Mouse (Mus musculus): Measurements from ENCODE around the gene Gm45062. TPM values are rescaled to one million over a fixed set of nuclear protein-coding genes. Genes with fewer than 3 reads are reported as not detected.
"Not testable (repeated sequence)": the region's sequence is repeated elsewhere in the genome, so short reads cannot be mapped to it uniquely, and the experiment has no call there.

The Gm45062 gene
- polyA plus RNA-seq, 1 experiment from 2014 or later: 4.2 TPM

DNA sequence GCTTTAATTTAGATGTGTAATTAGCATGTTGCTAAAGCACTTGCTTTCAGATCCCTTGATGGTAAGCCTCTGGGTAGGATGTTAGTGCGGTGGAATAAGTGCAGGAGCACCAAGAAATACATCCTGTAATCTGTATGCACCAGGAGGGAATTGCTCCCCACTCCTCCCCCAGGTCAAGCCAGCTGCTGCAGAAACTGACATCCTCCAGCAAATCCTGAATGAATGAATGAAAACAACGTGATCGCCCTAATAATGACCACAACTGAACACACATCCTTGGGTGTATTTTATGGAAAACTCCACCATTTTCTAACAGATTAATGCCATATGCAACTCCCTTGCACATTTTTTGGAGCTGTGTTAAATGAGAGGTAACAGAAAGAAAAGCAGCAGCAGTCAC is 252.2 kb downstream of the Gm45062 start:
- Histone ChIP-seq H3K4me3 (ENCODE audit: control insufficient read depth in 1 of 2, insufficient read depth in 1 of 2, low read depth in 1 of 2, low read length in 2 of 2) (peak overlapping the region; percentile 59 to 81; a peak in 3 of 4 replicates), H3K9me3 (ENCODE audit: control insufficient read depth, low read length) (no peaks in the 10 kb centered on the region), H3K9ac (ENCODE audit: low read length) (peak overlapping the region; percentile 88), H3K27me3 (ENCODE audit: control insufficient read depth, insufficient read depth, low read length) (no peaks in the 10 kb centered on the region), H3K36me3 (ENCODE audit: control insufficient read depth, insufficient read depth, low read length) (no peaks in the 10 kb centered on the region), H3K4me2 (ENCODE audit: low read length) (peak overlapping the region; percentile 72), H3K4me1 (ENCODE audit: control insufficient read depth in 2 of 2, insufficient read depth in 2 of 2, low read length in 2 of 2) (peaks cover 0 to 15% of the 10 kb centered on the region in 2 experiments; a peak in 3 of 4 replicates), H3K27ac (replicated peaks in 1 of 2; ENCODE audit: control insufficient read depth in 1 of 2, insufficient read depth in 1 of 2, low read depth in 2 of 2, low read length in 2 of 2) (no peak overlapping the region)
- WGBS: 20% methylated on average over 3 of the region's 3 CpGs
- ATAC-seq (ENCODE audit: insufficient number of reproducible peaks, insufficient read depth, low FRiP score, low read depth): no peak

DNA sequence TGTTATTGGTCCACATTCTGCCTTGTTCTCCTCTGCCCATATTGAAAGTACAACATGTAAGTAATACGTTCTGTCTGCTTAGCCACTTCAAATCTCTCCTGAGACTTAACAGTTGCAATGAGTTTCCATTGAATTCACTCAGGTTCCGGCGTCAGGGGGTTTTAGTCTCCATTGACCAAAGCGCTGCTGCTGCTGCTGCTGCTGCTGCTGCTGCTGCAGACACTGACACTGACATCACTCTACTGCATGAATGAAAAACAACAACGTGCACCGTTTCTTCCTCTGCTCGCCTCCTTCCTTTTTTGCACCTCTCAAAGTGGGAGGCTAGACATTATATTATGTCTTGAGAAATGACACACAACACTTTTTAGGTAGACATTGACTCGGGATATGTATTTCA is 253.2 kb downstream of the Gm45062 start:
- Histone ChIP-seq H3K27ac (replicated peaks in 1 of 2; ENCODE audit: control insufficient read depth in 1 of 2, insufficient read depth in 1 of 2, low read depth in 2 of 2, low read length in 2 of 2) (no peak overlapping the region), H3K36me3 (ENCODE audit: control insufficient read depth, insufficient read depth, low read length) (no peaks in the 10 kb centered on the region), H3K9ac (ENCODE audit: low read length) (peak overlapping the region; percentile 47; the same call in 1 of the 2 replicates), H3K27me3 (ENCODE audit: control insufficient read depth, insufficient read depth, low read length) (no peaks in the 10 kb centered on the region), H3K4me3 (ENCODE audit: control insufficient read depth in 1 of 2, insufficient read depth in 1 of 2, low read depth in 1 of 2, low read length in 2 of 2) (peak overlapping the region in 1 of 2 experiments; percentile 81; a peak in 2 of 4 replicates), H3K9me3 (ENCODE audit: control insufficient read depth, low read length) (no peaks in the 10 kb centered on the region), H3K4me2 (ENCODE audit: low read length) (peak overlapping the region; percentile 72), H3K4me1 (ENCODE audit: control insufficient read depth in 2 of 2, insufficient read depth in 2 of 2, low read length in 2 of 2) (peaks cover 0 to 15% of the 10 kb centered on the region in 2 experiments; a peak in 3 of 4 replicates)
- ATAC-seq (ENCODE audit: insufficient number of reproducible peaks, insufficient read depth, low FRiP score, low read depth): no peak
- 23% methylated on average over 8 of the region's 8 CpGs for WGBS

DNA sequence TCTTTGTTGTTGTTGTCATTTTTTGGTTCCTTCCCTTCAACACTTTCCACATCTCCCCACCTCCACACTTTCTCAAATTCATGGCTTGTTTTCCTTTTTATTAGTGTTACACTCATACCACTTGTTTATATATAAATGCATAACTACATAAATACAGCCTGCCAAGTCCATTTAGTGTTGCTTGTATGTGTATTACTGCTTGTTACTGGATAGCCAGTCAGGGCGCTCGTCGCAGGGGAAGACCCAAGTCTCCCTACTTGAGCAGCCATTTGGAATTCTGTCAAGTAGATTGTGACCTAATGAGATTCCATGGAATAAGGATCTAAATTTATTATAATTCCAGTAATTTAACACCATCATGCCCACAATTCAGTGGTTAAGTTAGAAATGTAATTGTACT is 260.4 kb downstream of the Gm45062 start:
- Histone ChIP-seq H3K27ac (replicated peaks in 1 of 2; ENCODE audit: control insufficient read depth in 1 of 2, insufficient read depth in 1 of 2, low read depth in 2 of 2, low read length in 2 of 2) (no peak overlapping the region), H3K4me1 (ENCODE audit: control insufficient read depth in 2 of 2, insufficient read depth in 2 of 2, low read length in 2 of 2) (no peaks in the 10 kb centered on the region), H3K9me3 (ENCODE audit: control insufficient read depth, low read length) (no peaks in the 10 kb centered on the region), H3K36me3 (ENCODE audit: control insufficient read depth, insufficient read depth, low read length) (no peaks in the 10 kb centered on the region), H3K4me2 (ENCODE audit: low read length) (no peak overlapping the region), H3K27me3 (ENCODE audit: control insufficient read depth, insufficient read depth, low read length) (no peaks in the 10 kb centered on the region), H3K4me3 (ENCODE audit: control insufficient read depth in 1 of 2, insufficient read depth in 1 of 2, low read depth in 1 of 2, low read length in 2 of 2) (no peak overlapping the region), H3K9ac (ENCODE audit: low read length) (no peak overlapping the region)
- WGBS: 88% methylated on average over 3 of the region's 3 CpGs
- ATAC-seq (ENCODE audit: insufficient number of reproducible peaks, insufficient read depth, low FRiP score, low read depth): no peak

DNA sequence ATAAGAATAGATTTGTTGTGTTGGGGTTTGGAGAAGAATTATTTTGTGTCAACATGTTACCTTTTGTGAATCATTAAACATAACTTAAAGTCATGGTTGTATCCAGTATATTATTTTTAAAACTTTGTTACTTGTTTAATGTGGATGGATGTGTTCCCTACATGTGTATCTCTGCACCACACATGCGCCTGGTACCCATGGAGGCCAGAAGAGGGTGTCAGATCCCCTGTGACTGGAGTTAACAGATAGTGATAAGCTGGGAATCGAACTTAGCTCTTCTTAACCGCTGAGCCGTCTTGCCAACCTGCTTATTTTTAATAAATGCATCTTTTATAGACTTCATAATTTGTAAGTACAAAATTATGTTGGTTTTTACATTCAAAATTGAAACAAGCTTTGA is 262.0 kb downstream of the Gm45062 start:
- H3K27ac ChIP-seq (replicated peaks in 1 of 2; ENCODE audit: control insufficient read depth in 1 of 2, insufficient read depth in 1 of 2, low read depth in 2 of 2, low read length in 2 of 2): no peak overlapping the region
- no peak for ATAC-seq (ENCODE audit: insufficient number of reproducible peaks, insufficient read depth, low FRiP score, low read depth)
- WGBS: 91% methylated on average over 4 of the region's 4 CpGs
- no peak overlapping the region for H3K9ac ChIP-seq (ENCODE audit: low read length)
- H3K36me3 ChIP-seq (ENCODE audit: control insufficient read depth, insufficient read depth, low read length): no peaks in the 10 kb centered on the region
- no peak overlapping the region for H3K4me3 ChIP-seq (ENCODE audit: control insufficient read depth in 1 of 2, insufficient read depth in 1 of 2, low read depth in 1 of 2, low read length in 2 of 2)
- no peaks in the 10 kb centered on the region for H3K9me3 ChIP-seq (ENCODE audit: control insufficient read depth, low read length)
- no peaks in the 10 kb centered on the region for H3K27me3 ChIP-seq (ENCODE audit: control insufficient read depth, insufficient read depth, low read length)
- H3K4me2 ChIP-seq (ENCODE audit: low read length): no peak overlapping the region
- H3K4me1 ChIP-seq (ENCODE audit: control insufficient read depth in 2 of 2, insufficient read depth in 2 of 2, low read length in 2 of 2): no peaks in the 10 kb centered on the region

DNA sequence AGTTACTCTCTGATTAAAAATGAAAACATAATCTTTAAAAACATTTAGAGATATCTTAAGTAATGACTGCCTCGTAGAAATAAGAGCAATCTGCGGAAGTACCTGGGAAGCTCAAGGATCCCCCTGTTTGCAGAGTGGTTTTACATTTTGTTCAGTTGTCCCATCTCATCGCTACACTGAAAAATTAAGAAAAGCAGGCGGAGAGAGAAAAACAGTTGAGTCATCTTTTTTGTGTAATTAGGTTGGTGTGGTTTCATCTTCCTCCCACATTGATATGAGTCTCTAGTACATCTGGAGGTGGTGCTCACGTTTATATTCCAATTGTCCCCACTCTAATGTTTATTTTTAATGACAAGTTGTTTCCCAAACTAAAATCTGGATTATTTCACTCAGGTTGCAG is 265.5 kb downstream of the Gm45062 start:
- Histone ChIP-seq H3K27ac (replicated peaks in 1 of 2; ENCODE audit: control insufficient read depth in 1 of 2, insufficient read depth in 1 of 2, low read depth in 2 of 2, low read length in 2 of 2) (no peak overlapping the region), H3K4me1 (ENCODE audit: control insufficient read depth in 2 of 2, insufficient read depth in 2 of 2, low read length in 2 of 2) (no peaks in the 10 kb centered on the region), H3K36me3 (ENCODE audit: control insufficient read depth, insufficient read depth, low read length) (no peaks in the 10 kb centered on the region), H3K9me3 (ENCODE audit: control insufficient read depth, low read length) (no peaks in the 10 kb centered on the region), H3K4me3 (ENCODE audit: control insufficient read depth in 1 of 2, insufficient read depth in 1 of 2, low read depth in 1 of 2, low read length in 2 of 2) (no peak overlapping the region), H3K9ac (ENCODE audit: low read length) (no peak overlapping the region), H3K4me2 (ENCODE audit: low read length) (no peak overlapping the region), H3K27me3 (ENCODE audit: control insufficient read depth, insufficient read depth, low read length) (no peaks in the 10 kb centered on the region)
- no peak for ATAC-seq (ENCODE audit: insufficient number of reproducible peaks, insufficient read depth, low FRiP score, low read depth)
- WGBS: 92% methylated on average over 5 of the region's 5 CpGs

DNA sequence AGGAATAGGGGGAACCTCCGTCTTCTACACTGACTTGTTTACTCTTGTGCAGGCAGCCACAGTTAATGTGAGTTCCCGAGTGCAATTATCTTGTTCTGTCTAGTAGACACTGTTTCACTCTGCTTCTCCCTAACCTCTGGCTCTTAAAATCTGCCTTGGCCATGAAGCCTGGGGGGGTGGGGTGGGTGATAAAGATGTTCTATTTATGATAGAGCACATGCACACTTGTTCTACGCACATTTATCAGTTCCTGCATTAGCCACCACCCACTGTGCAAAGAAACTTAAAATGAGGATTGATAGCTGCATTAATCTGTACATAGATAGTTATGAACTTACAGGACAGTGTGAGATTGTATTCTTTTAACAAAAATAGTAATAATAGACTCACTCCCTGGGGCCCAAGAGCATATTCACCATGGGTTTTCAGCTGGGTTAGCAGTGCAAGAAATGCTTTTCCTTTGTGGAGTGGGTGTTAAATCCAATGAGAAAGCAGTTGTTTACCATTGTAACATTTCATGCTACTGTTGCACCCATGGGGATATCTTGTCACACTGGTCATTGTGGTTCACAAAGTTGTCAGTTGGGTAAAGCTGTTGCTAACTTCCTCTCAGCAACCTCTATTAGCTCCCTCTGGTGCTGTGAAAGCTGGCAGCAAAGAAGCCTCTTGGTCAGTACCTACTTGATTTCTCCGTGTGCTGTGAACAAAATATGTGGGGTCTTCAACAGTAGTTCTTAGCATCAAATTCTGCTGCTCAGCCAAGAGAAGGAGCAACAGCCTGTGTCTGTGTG is 272.0 kb downstream of the Gm45062 start:
- Histone ChIP-seq H3K27ac (replicated peaks in 1 of 2; ENCODE audit: control insufficient read depth in 1 of 2, insufficient read depth in 1 of 2, low read depth in 2 of 2, low read length in 2 of 2) (no peak overlapping the region), H3K4me3 (ENCODE audit: control insufficient read depth in 1 of 2, insufficient read depth in 1 of 2, low read depth in 1 of 2, low read length in 2 of 2) (no peak overlapping the region), H3K4me1 (ENCODE audit: control insufficient read depth in 2 of 2, insufficient read depth in 2 of 2, low read length in 2 of 2) (peaks cover 0 to 6% of the 10 kb centered on the region in 2 experiments; a peak in 2 of 4 replicates), H3K9ac (ENCODE audit: low read length) (no peak overlapping the region), H3K4me2 (ENCODE audit: low read length) (no peak overlapping the region), H3K36me3 (ENCODE audit: control insufficient read depth, insufficient read depth, low read length) (no peaks in the 10 kb centered on the region), H3K9me3 (ENCODE audit: control insufficient read depth, low read length) (no peaks in the 10 kb centered on the region), H3K27me3 (ENCODE audit: control insufficient read depth, insufficient read depth, low read length) (no peaks in the 10 kb centered on the region)
- 40% methylated on average over 4 of the region's 4 CpGs for WGBS
- ATAC-seq (ENCODE audit: insufficient number of reproducible peaks, insufficient read depth, low FRiP score, low read depth): no peak

DNA sequence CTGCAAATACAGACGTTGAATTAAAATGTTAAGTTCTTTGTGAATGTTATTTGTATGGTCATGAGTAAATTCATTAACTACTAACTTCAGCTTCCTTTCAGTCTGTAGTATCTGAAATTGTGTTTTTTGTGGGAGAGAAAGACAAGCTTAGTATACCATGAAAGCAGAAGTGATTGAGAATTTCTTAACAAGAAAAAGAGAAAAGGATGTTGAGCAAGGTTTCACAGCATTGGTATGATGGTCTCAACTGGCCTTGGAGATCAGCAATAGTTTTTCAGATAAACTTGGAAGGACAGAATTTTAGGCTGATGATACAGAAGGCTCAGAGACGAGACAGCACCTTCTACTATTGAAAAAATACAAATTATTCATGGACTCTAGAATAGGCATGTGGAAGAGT is 277.7 kb downstream of the Gm45062 start:
- no peak for ATAC-seq (ENCODE audit: insufficient number of reproducible peaks, insufficient read depth, low FRiP score, low read depth)
- H3K4me3 ChIP-seq (ENCODE audit: control insufficient read depth in 1 of 2, insufficient read depth in 1 of 2, low read depth in 1 of 2, low read length in 2 of 2): no peak overlapping the region
- no peak overlapping the region for H3K9ac ChIP-seq (ENCODE audit: low read length)
- no peaks in the 10 kb centered on the region for H3K27me3 ChIP-seq (ENCODE audit: control insufficient read depth, insufficient read depth, low read length)
- no peaks in the 10 kb centered on the region for H3K9me3 ChIP-seq (ENCODE audit: control insufficient read depth, low read length)
- H3K4me1 ChIP-seq (ENCODE audit: control insufficient read depth in 2 of 2, insufficient read depth in 2 of 2, low read length in 2 of 2): no peaks in the 10 kb centered on the region
- H3K4me2 ChIP-seq (ENCODE audit: low read length): no peak overlapping the region
- no peaks in the 10 kb centered on the region for H3K36me3 ChIP-seq (ENCODE audit: control insufficient read depth, insufficient read depth, low read length)
- H3K27ac ChIP-seq (replicated peaks in 1 of 2; ENCODE audit: control insufficient read depth in 1 of 2, insufficient read depth in 1 of 2, low read depth in 2 of 2, low read length in 2 of 2): no peak overlapping the region
- WGBS: 81% methylated on average over 2 of the region's 2 CpGs

DNA sequence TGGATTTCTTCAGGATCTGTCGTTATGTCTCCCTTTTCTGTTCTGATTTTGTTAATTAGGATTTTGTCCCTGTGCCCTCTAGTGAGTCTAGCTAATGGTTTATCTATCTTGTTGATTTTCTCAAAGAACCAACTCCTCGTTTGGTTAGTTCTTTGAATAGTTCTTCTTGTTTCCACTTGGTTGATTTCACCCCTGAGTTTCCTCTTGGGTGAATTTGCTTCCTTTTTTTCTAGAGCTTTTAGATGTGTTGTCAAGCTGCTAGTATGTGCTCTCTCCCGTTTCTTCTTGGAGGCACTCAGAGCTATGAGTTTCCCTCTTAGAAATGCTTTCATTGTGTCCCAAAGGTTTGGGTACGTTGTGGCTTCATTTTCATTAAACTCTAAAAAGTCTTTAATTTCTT is 282.3 kb downstream of the Gm45062 start:
- 88% methylated on average over 4 of the region's 4 CpGs for WGBS
- not testable (repeated sequence) for H3K4me2 ChIP-seq (ENCODE audit: low read length); H3K27ac ChIP-seq (replicated peaks in 1 of 2; ENCODE audit: control insufficient read depth in 1 of 2, insufficient read depth in 1 of 2, low read depth in 2 of 2, low read length in 2 of 2); H3K27me3 ChIP-seq (ENCODE audit: control insufficient read depth, insufficient read depth, low read length); H3K9ac ChIP-seq (ENCODE audit: low read length); H3K36me3 ChIP-seq (ENCODE audit: control insufficient read depth, insufficient read depth, low read length); H3K4me1 ChIP-seq (ENCODE audit: control insufficient read depth in 2 of 2, insufficient read depth in 2 of 2, low read length in 2 of 2); ATAC-seq (ENCODE audit: insufficient number of reproducible peaks, insufficient read depth, low FRiP score, low read depth); H3K4me3 ChIP-seq (ENCODE audit: control insufficient read depth in 1 of 2, insufficient read depth in 1 of 2, low read depth in 1 of 2, low read length in 2 of 2); H3K9me3 ChIP-seq (ENCODE audit: control insufficient read depth, low read length)
